Mouse (Mus musculus) frontal cortex, adult (tissue): ENCODE measurements around the gene Ghrl.

ENCODE experiments used
- ATAC-seq: cut with Nextera tagmentation; 2 replicates; pipeline ENCODE4 v1.9.2; 2017; ENCODE audit warnings: mild to moderate bottlenecking, moderate library complexity, mixed read lengths; ENCODE audit not compliant: low TSS enrichment

The Ghrl gene

DNA sequence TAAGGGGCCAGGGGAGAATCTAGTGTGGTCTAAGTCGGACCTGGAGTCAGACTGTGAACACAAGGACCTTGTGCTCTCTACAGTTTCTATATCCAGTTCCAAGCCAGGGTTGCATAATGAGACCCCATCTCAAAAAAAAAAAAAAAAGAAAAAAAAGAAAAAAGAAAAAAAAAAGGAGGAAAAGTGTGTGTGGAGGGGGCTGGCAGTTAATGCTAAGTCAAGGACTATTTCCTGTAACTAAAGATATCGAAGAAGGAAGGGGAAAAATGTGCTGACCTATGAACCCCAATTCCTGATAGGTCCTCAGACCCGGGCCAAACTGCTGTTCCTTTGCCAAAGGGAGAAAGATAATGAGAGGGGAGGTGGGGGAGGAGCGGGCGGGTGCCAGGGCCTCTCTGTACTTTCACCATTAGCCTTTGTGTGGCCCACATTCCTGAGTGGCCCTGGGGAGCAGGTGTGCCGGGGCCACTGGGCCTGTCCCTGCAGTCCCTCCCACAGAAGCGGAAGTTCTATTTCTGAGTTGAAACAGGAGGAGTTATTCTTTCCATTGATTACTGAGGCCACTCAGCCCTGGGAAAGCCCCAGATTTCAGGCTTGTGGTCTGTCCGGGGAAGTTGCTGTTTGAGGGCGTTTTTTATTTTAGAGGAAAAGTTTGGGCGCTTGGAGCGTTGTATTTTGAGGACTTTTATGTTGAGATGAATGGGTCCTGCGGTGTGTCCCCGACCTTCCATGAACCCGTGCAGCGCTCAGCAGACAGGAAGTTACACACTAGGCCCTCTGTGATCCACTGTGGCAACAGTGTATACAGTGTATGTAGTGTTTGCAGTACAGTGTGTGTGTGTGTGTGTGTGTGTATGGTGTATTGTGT is 51.2 kb downstream of the Ghrl start:
- ATAC-seq: no peak; the same call in 1 of the 2 replicates

- no peak for ATAC-seq
Measured at GRCm38 (mm10) chr6:113667611-113668122, 52.0 kb downstream of the Ghrl start.
